Mouse (Mus musculus) cerebellum, postnatal 4 days (tissue): ENCODE measurements at regions not wholly inside any gene's neighbourhood (a gene's known extent, or its start where the extent isn't known, plus 50 kb on each side); places are given as distances from the start of the nearest gene placed in this dataset.

Experiments
- DNase-seq, 2 experiments: peaks; one replicate each; pipeline ENCODE4 v3.0.0; 2022; ENCODE audit warnings: low spot score in 2 of 2, mixed read lengths in 1 of 2

- no peak for DNase-seq
These were observed 67.5 kb downstream of the Lmo4 start for GRCm38 (mm10) chr3:144137483-144137882.

GRCm38 (mm10) chr3:144136432-144136831 lies 68.6 kb downstream of the Lmo4 start:
- DNase-seq: no peak

- no peak for DNase-seq
These were observed 69.4 kb downstream of the Lmo4 start for GRCm38 (mm10) chr3:144135646-144136045.

GRCm38 (mm10) chr3:144128042-144128441 lies 77.0 kb downstream of the Lmo4 start:
- DNase-seq: no peak

GRCm38 (mm10) chr3:144124353-144124752 lies 80.7 kb downstream of the Lmo4 start:
- peak; percentile 40 to 66 for DNase-seq

GRCm38 (mm10) chr3:144123361-144124072 lies 81.5 kb downstream of the Lmo4 start:
- no peak for DNase-seq

- DNase-seq: no peak
These were observed 85.9 kb downstream of the Lmo4 start for GRCm38 (mm10) chr3:144119076-144119475.

- DNase-seq: no peak
These were observed 91.1 kb downstream of the Lmo4 start for GRCm38 (mm10) chr3:144113672-144114645.

GRCm38 (mm10) chr3:144110331-144111080 lies 94.5 kb downstream of the Lmo4 start:
- no peak for DNase-seq

- no peak for DNase-seq
These were observed 95.3 kb downstream of the Lmo4 start for GRCm38 (mm10) chr3:144109769-144110168.

GRCm38 (mm10) chr3:144108310-144108709 lies 96.7 kb downstream of the Lmo4 start:
- no peak for DNase-seq

- peak in 1 of 2 experiments; percentile 60 for DNase-seq
These were observed 97.4 kb downstream of the Lmo4 start for GRCm38 (mm10) chr3:144107664-144108063.

- DNase-seq: no peak
These were observed 100.7 kb downstream of the Lmo4 start for GRCm38 (mm10) chr3:144104366-144104765.

GRCm38 (mm10) chr3:144099444-144099843 lies 105.6 kb downstream of the Lmo4 start:
- no peak for DNase-seq

- DNase-seq: no peak
These were observed 106.3 kb downstream of the Lmo4 start for GRCm38 (mm10) chr3:144098762-144099161.

GRCm38 (mm10) chr3:144091231-144091630 lies 113.8 kb downstream of the Lmo4 start:
- DNase-seq: no peak

- DNase-seq: no peak
These were observed 115.2 kb downstream of the Lmo4 start for GRCm38 (mm10) chr3:144089790-144090256.

GRCm38 (mm10) chr3:144088261-144088884 lies 116.6 kb downstream of the Lmo4 start:
- DNase-seq: no peak

- DNase-seq: no peak
These were observed 117.2 kb downstream of the Lmo4 start for GRCm38 (mm10) chr3:144087771-144088170.

- DNase-seq: no peak
These were observed 118.8 kb downstream of the Lmo4 start for GRCm38 (mm10) chr3:144086176-144086575.

GRCm38 (mm10) chr3:144079960-144080359 lies 125.1 kb downstream of the Lmo4 start:
- DNase-seq: no peak
